Mouse (Mus musculus) gastrocnemius, adult 8-10 months (tissue): ENCODE measurements around the gene Cd72. TPM values are rescaled to one million over a fixed set of nuclear protein-coding genes. Genes with fewer than 3 reads are reported as not detected.

ENCODE experiments used
- DNase-seq, 2 experiments: peaks; one replicate each; pipeline ENCODE4 v3.0.0; 2022; ENCODE audit warnings: low spot score in 2 of 2
- total RNA-seq, 4 experiments: library from RNA; stranded (reverse); gene quantifications; 2 replicates each; pipeline ENCODE4 v1.2.4; 2022

Gene Cd72
- total RNA-seq, 4 experiments from 2014 or later: not detected

DNA sequence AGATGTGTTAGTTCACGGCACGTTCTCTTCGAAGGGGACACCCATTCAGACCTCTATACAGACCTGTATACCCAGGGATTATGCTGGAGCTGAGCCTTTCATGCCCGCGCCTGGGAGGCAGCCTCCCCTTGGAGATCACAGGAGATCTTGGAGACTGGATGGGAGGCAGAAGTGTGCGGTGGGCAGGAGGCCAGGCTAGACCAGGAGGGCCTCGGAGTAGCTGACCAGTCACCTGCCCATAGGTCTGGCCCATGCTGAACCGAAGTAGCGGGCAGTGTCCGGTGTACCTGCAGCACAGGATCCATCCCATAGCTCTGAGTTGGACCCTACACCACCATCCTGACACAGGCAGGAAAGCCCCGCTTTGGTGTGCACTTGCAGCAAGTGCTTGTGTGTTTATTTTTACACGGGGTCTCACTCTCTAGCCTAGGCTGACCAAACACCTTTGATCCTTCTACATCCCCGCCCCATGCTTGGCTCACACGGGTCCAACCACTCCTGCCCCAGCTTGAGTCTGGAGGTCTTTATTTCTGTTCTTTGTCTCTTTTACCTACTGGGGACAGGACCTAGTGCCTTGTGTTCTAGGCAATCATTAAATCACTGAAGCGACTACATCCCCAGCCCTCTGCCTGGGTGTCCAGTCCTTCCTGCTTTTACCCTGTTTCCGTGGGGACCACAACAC is 26.1 kb downstream of the Cd72 start:
- DNase-seq: no peak

DNA sequence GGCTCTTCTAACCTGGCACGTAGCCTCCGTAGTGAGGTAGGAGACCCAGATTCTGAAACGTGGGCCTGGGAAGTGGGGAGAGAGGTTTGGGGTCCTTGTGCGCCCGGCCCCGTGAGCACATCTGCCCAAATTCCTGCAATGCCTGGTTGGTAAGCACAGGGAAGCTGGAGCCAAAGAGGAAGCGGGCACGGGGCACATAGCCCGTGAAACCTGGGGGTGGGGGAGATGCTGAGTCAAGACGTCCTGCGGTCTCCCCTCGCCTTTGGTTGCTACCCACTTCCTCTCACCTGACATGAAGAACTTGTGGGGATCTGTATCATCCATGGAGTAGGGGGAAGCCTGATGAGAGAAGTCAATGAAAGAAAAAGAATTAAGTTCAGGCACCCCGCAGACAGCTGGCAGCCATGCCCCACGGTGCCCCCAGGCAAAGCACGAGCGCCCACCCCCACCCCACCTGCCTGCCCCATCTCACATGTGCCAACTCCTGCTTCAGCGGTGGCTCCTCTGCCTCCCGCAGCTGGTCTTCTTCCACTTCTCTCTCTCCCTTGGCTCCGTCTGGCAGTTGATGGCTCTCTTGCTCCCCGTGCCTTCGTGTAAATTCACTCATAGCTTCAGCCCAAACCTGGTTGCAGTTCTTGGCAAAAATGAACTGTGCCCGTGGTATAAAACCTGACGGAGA is 26.8 kb downstream of the Cd72 start:
- no peak for DNase-seq

DNA sequence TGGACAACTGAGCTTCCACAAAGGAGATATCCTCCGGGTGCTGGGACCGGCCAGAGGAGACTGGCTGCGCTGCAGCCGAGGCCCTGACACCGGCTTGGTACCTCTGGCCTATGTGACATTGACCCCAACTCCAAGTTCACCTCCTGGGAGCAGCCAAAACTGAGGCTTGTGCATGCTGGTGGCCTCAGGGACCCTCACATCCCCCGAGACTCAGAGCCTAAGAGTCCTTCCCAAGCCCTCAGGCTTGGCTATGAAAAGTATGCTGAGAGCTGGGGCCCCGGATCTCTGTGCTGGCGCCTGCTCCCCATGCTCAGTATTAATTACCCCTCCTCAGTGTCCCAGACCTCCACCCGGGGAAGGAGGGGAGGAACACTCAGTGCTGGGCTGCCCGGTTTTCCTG is 27.9 kb downstream of the Cd72 start:
- DNase-seq: no peak

DNA sequence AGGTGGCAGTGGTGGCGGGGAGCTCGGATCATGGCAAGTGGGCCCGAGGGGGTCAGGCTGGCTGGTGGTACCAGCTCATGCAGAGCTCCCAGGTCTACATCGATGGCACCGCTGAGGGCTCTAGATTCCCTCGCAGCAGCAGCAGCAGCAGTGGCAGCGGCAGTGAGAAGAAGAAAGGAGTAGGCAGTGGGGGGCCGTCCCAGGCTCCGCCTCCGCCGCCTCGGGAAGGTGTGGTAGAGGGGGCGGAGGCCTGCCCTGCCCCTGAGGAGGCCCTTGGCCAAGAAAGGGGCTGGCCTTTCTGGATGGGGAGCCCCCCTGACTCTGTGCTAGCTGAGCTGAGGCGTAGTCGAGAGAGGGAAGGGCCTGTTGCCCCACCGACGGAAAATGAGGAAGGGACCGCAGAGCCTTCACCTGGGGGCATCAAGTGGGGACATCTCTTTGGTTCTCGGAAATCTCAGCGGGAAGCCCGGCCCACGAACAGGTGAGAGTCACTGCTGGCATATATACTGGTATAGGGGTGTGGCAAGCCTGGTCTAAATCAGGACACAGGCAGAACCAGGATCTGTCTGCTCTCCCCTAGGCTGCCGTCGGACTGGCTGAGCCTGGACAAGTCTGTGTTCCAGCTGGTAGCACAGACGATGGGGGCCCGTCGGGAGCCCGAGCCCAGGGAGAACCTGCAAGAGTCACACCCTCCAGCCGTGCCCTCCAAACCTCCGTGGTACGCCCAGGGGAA is 28.6 kb downstream of the Cd72 start:
- no peak for DNase-seq

DNA sequence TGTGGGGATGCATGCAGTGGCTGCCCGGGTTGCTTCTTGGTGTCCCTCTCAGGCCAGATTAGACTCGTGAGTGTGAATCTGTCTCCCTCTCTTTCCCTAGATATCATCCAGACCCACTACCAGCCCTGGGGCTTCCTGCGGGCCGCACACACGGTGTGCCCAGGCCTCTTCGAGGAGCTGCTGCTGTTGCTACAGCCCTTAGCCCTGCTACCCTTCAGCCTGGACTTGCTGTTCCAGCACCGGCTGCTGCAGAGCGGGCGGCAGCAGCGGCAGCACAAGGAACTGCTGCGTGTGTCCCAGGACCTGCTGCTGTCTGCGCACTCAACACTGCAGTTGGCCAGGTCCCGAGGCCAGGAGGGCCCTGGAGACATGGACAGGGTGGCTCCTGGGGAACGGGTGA is 29.2 kb downstream of the Cd72 start:
- DNase-seq: no peak

DNA sequence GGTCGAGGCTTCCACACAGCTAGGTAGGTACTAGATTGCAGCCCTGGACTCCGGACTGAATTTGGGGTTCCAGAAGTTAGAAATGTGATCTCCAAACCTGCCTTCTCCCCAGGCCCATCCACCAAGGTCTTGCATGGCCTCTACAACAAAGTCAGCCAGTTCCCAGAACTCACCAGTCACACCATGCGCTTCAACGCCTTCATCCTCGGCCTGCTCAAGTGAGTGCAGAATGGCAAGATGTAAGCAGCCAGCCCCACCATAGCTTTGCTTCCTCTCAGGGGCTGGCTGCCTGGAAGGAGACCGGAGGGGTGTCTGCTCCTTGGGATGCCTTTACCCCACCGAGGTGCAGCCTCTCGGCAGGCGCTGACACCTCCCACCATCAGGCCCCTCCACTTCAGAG is 30.4 kb downstream of the Cd72 start:
- DNase-seq: no peak

DNA sequence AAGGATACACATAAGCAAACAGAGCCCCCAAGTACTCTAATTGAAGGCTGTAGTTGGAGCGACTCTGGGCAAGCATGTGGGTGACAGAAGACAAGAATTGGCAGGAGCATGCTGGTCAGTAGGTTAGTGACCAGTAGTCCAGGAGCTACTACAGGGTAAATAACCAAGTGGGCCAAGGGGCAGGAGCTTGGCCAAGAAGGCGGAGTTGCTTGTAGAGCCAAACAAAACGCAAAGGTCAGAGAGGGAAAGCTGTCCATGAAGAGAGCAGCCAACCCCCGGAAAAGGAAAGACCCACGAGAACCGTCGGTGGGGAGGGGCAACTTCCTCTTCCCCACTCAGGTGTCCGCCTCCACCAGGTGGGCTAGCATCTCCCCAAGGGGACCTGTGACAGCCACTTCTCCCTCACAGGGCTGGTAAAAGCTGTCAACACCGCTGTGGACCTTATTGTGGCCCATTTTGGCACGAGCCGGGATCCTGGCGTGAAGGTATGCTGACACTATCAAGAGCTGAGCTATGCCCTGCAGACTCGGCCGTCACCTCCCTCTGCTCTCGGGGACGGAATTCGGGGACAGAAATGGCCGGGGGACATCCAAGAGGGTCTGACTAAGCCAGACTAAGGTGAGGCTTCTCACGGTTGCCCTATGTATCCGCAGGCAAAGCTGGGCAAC is 31.0 kb downstream of the Cd72 start:
- DNase-seq: no peak

DNA sequence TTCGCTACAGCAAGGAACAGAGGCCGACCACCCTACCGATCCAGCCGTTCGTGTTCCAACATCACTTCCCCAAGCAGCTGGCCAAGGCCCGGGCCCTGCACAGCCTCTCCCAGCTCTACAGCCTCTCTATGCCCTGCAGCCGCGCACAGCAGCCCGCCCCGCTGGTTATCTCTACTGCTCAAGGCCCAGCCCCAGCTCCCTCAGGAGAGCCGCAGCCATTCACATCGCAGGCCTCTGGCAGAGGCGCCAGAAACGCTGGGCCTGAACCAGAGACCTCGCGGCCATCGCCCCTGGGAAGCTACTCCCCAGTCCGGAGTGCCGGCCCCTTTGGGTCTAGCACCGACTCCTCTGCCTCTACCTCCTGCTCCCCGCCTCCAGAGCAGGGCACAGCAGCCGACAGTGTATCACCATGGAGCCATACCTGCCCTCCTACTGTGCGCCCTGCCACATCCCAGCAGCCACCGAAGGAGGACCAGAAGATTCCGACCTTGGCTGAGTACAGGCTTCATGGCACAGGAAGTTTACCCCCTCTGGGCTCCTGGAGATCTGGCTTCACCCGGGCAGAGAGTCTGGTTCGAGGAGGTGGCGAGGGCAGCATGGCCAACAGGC is 32.7 kb downstream of the Cd72 start:
- no peak for DNase-seq

DNA sequence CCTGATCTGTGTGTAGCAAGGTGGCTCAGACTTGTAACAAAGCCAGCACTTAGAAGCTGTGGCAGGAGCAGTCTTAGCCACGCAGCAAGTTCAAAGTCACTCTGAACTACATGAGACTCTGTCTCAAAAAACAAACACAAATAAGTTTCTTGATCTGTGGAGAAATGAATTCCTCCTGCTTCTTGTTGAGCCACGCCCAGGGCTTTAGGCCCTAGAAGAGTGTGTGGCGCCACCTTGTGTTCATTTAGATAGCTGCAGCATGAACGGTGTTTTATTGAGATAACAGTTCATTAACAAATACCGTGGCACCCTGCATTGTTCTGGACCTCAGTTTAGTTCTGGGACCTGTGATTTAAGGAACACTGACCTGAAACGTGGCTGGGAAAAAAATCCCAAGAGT is 34.1 kb downstream of the Cd72 start:
- peak; percentile 65 to 70 for DNase-seq

DNA sequence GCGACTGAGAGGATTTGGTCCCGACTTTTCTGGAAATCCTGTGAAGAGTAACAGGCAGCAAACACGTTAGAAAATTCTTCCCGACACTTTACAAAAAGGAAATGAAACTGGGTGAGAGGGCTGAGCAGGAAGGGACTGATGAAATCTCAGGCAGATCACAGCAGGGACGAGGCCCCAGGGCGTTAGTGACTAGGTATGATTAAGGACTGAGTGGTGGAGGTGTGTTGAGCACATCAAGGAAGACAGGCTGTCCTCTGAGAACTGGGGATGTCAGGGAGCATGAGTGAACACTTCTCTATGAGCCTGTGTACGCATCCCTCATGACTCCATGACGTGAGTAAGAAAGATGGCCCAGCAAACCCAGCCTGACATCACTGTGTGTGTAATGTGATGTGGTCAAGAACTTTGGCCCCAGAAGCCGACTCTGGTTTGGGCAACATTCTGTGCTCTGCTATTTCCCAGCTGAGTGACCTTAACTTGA is 34.6 kb downstream of the Cd72 start:
- DNase-seq: no peak

DNA sequence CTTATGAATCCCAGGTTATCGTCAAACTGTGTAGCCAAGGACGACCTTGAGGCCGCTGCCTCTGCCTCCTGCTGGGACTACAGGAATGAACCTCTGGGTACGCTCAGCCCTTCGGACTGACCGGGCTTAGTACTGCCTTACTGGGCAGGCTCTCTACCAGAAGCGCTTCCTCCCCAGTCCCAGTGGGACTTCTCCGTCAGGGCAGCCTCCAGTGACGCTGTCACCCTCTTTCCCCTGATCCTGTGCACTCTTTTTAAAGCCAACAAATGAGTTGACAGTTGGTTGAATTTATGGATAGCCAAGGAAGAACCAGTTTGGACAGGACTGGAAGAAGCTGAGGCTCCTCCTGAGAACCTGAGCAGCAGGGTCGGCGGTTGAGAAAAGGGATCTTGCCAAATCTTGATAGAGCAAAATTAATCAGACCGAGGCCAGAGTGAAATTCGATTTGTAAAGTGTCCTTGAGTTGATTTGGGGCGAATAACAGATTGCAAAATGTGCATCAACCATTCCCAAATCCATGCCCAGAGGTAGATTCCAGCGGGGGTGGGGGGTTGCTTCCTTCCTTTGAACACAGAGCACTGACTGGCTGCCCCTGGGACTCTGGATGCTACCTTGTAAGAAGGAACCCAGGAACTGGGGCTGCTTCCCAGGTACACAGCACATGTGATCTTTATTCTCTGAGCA is 35.3 kb downstream of the Cd72 start:
- DNase-seq: no peak

DNA sequence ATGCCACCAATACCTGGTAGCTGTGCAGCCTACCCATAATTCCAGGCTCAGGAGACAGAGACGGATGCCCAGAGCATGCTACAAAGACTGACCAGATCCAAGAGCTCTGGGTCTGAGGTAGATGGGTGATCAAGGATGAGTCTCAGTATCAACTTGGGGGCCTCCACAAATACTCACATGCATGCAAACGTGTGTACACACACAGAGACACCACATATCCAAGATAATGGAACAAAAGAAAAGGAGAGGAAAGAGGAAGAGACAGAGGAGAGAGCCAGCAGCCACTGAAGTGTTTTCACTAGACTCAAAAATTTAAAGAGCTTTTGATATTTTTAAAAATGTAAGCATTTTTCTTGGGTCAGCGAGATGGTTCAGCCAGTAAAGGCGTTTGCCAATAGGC is 36.0 kb downstream of the Cd72 start:
- DNase-seq: no peak

DNA sequence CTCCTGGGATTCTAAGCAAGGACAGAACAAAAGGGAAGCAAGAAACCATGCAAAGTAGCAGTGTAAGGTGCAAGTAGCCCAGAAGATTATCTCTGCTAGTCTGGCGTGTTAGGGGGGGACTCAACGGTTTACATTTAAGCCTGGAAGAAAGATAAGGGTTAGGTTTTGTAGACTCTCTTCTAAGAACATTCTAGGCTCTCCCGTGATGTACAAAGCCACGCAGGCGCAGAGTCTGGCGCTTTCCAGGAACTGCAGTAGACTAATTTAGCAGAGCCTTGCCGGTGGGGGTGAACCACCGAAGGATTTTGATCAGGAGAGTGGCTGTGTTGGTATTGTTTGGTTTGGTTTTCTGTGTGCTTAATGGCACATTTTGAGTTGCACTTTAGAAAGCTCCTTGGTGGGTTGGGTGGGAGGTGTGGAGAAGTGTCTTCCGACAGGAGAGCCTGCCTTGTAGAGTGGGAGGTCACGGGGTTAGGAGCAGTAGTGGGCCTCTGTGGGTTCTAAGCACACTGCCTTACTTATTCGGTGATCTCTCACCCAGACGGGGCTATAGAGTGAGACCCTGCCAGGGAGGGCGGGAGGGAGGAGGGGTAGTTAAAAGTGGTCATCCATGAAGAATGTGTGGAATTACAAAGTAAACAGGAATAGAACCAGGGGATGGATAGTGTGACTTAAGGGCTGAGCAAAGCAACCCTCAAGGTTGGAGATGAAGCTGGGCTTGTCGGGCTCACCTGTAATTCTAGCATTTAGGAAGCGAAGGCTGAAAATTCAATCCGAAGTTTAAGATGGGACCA is 37.0 kb downstream of the Cd72 start:
- DNase-seq: no peak

DNA sequence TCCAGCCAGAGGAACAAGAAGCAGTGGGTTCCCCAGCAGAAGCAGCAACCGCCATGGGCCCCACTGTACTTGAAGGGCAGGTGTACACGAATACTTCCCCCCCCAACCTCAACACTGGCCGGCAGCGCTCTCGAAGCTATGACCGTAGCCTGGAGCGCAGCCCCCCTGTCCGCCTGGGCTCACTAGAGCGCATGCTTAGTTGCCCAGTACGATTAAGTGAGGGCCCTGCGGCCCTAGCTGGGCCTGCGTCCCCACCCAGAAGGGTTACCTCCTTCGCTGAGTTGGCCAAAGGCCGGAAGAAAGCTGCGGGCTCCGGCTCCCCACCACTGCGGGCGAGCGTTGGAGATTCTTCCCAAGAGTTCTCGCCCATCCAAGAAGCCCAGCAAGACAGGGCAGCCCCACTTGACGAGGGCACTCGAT is 38.3 kb downstream of the Cd72 start:
- no peak for DNase-seq

DNA sequence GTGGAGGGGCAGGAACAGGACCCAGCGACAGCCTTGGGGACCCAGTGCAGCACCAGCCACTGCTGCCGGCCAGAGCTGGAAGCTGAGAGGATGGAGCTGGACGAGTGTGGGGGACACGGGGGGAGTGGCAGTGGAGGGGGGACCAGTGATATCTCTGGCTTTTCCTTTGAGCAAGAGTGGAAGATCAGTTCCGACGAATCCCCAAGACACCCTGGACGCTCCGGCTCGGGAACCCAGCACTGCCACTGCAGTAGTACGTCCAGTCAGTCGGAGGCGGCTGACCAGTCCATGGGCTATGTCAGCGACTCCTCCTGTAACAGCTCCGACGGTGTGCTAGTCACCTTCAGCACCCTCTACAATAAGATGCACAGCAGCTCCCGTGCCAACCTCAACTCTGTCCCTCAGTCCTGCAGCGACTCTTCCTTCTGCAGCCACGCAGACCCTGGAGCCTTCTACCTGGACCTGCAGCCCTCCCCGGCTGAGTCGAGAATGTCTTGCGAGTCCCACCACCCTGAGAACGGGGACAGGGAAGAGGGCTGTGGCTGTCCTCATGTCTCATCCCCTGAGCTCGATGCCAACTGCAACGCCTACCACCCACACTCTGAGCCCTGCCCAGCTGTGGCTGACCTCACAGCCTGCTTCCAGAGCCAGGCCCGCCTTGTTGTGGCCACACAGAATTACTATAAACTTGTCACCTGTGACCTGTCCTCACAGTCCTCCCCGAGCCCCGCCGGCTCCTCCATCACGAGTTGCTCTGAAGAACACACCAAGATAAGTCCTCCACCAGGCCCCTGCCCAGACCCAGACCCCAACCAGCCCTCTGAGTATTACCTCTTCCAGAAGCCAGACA is 39.0 kb downstream of the Cd72 start:
- no peak for DNase-seq

DNA sequence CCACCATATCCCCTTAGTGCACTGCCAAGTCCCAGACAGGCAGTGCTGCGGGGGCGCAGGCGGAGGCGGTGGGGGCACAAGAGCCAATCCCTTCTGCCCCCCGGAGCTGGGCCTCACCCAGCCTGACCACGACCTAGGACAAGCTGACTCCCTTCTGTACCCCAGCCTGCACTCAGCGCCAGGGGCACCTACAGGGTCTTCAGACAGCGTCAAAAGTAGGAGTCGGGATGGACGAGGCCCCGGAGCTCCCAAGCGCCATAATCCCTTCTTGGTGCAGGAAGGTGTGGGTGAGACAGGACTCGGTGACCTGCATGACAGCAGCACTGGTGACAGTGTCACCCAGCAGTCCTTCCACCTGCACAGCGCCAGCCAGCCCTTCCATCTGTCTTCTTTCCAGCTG is 39.7 kb downstream of the Cd72 start:
- no peak for DNase-seq

DNA sequence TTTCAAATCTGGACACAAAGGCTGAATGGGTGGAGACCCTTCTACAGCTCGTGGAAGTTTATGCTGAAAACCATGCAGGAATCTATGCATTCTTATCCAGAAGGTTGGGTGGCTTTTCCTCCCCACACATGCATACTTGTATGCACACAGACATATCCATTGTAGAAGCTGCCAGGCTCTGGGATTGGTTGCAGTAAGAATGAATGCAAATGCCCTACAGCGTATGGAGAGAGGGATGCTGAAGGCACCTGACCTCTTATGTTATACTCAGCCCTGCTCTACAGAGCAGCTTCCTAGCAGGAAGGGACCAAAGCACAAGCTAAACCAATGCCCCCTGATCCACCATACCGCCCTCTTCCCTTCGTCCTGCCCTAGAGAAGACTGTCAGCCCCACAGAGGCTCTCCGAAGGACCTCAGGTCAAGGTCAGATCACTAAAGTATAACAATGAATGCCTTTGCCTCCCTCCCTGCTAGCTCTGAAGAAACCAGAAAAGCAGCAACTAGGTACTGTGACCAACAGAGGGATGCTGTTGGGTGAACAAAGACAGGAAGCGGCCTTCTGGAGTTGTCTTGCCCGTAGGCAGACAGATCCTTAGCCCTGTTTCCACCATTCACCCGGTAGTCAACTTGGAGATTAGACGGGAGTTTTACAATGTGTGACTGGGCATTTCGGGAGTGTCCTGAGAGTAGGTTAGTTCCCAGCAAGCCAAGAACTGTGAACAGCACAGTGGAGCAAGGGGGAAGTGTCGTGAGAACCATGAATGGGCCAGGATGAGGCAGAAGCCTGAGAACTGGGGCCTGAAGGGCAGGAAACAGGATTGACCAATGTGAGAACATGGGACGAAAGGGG is 47.1 kb downstream of the Cd72 start:
- no peak for DNase-seq
